Mouse (Mus musculus) liver, embryonic 14.5 days (tissue): ENCODE measurements at regions not wholly inside any gene's neighbourhood (a gene's known extent, or its start where the extent isn't known, plus 50 kb on each side); places are given as distances from the start of the nearest gene placed in this dataset.

ENCODE experiments used
- CTCF ChIP-seq: IDR thresholded peaks from 2 replicates; pipeline ENCODE4 v1.5.1; 2016; ENCODE audit warnings: antibody characterized with exemption, low read depth, control low read depth
- EP300 ChIP-seq: IDR thresholded peaks from 2 replicates; pipeline ENCODE4 v1.6.1; 2016; ENCODE audit warnings: antibody characterized with exemption, low read depth

DNA sequence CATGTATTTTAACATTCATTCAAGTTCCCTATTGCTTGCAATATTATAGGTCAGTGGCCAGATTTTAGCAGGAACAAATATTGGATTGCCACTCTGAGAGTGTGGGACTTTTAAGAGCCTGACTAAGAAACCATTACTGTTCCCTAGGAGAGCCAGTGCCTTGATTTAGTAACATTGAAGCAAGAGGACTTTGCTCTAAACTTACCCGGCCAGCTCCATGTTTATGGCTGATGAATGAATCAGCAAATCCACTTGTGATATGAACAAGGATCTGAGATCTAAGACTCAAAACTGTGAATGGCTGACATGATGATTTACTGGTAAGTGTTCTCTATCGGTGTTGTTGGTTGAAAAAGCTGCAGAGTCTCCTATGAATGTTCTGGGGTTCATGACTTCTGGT lies 236.4 kb downstream of the Brinp2 start:
- TF ChIP-seq CTCF (no peak), EP300 (no peak)
